Mouse (Mus musculus) lung, postnatal 0 days (tissue): ENCODE measurements around the gene Rad51b. TPM values are rescaled to one million over a fixed set of nuclear protein-coding genes. Genes with fewer than 3 reads are reported as not detected.
A peak's percentile ranks its signal among the peaks of the same experiment; 100 is the strongest.

Experiments
- ATAC-seq: fragments of 200-750 bp; cut with Nextera tagmentation; 2 replicates; pipeline ENCODE4 v1.8.0; 2017; ENCODE audit warnings: moderate library complexity
- DNase-seq: peaks from one replicate; pipeline ENCODE4 v3.0.0-alpha.2; 2016; ENCODE audit warnings: low spot score
- H3K27ac ChIP-seq: fragments of 300-500 bp; sonication (generic); 2 replicates; pipeline ENCODE4 v1.5.1; 2014; ENCODE audit warnings: antibody characterized with exemption, mild to moderate bottlenecking, low read length, mixed read lengths
- H3K27me3 ChIP-seq: fragments of 300-500 bp; sonication (generic); replicated peaks from 2 replicates; pipeline ENCODE4 v1.6.1; 2014; ENCODE audit warnings: low read length, mixed read lengths; ENCODE audit not compliant: insufficient read depth
- H3K36me3 ChIP-seq: fragments of 300-500 bp; sonication (generic); 2 replicates; pipeline ENCODE4 v1.6.1; 2014; ENCODE audit warnings: low read length, mixed read lengths; ENCODE audit not compliant: insufficient read depth
- H3K4me1 ChIP-seq: fragments of 300-500 bp; sonication (generic); 2 replicates; pipeline ENCODE4 v1.6.1; 2014; ENCODE audit warnings: antibody characterized with exemption, low read depth, low read length, mixed read lengths; ENCODE audit not compliant: insufficient read depth
- H3K4me2 ChIP-seq: fragments of 300-500 bp; sonication (generic); replicated peaks from 2 replicates; pipeline ENCODE4 v1.6.1; 2014; ENCODE audit warnings: low read depth, mild to moderate bottlenecking, low read length, moderate library complexity, mixed read lengths
- H3K4me3 ChIP-seq: fragments of 300-500 bp; sonication (generic); 2 replicates; pipeline ENCODE4 v1.5.1; 2014; ENCODE audit warnings: low read depth, low read length
- H3K9ac ChIP-seq: fragments of 300-500 bp; sonication (generic); replicated peaks from 2 replicates; pipeline ENCODE4 v1.6.1; 2014; ENCODE audit warnings: low read depth, mild to moderate bottlenecking
- H3K9me3 ChIP-seq: fragments of 300-500 bp; sonication (generic); 2 replicates; pipeline ENCODE4 v1.6.1; 2016; ENCODE audit warnings: low read length, mixed read lengths
- CTCF ChIP-seq: IDR thresholded peaks from 2 replicates; pipeline ENCODE4 v1.5.1; 2016; ENCODE audit warnings: antibody characterized with exemption, mild to moderate bottlenecking
- EP300 ChIP-seq: IDR thresholded peaks from 2 replicates; pipeline ENCODE4 v1.6.1; 2016; ENCODE audit warnings: antibody characterized with exemption, mild to moderate bottlenecking, control low read depth
- WGBS: fragments of 180-500 bp; shearing (Covaris S2); extraction: QIAGEN DNeasy Blood & Tissue Kit; methylation state at CpG from one replicate; pipeline ENCODE4 v1.1.7; 2014; 5-methylcytosine and 5-hydroxymethylcytosine counted together
- polyA plus RNA-seq: library from polyadenylated mRNA; unstranded; fragments of >200 nt; fragmentation: Nextera tagmentation; extraction: Ambion mirVana; gene quantifications from 2 replicates; pipeline ENCODE4 v1.2.1, GENCODE M21; 2015

Rad51b gene
- polyA plus RNA-seq, 1 experiment from 2014 or later = 1.3 TPM

GRCm38 (mm10) chr12:79502862-79503581 lies 205.9 kb downstream of the Rad51b start:
- peaks cover 10% of the 10 kb centered on the region; the same call in 1 of the 2 replicates for H3K4me1 ChIP-seq
- H3K9me3 ChIP-seq = no peaks in the 10 kb centered on the region
- H3K9ac ChIP-seq = no peak overlapping the region
- WGBS = 43% methylated on average over 11 of the region's 11 CpGs
- H3K27me3 ChIP-seq = no peaks in the 10 kb centered on the region
- no peak overlapping the region for H3K4me3 ChIP-seq
- H3K27ac ChIP-seq = peak overlapping the region; percentile 20; the same call in 1 of the 2 replicates
- TF ChIP-seq CTCF (no peak), EP300 (no peak)
- no peaks in the 10 kb centered on the region for H3K36me3 ChIP-seq
- H3K4me2 ChIP-seq = no peak overlapping the region
- DNase-seq = peak; percentile 24
- 0 out of 2 replicates have a peak, but pooled peaks have one; percentile 15 for ATAC-seq

GRCm38 (mm10) chr12:79503582-79504515 lies 206.8 kb downstream of the Rad51b start:
- Histone ChIP-seq H3K4me1 (peaks cover 13% of the 10 kb centered on the region; the same call in 1 of the 2 replicates), H3K9ac (no peak overlapping the region), H3K4me2 (no peak overlapping the region), H3K27ac (0 out of 2 replicates have a peak overlapping the region, but pooled peaks have one; percentile 20), H3K4me3 (no peak overlapping the region), H3K27me3 (no peaks in the 10 kb centered on the region), H3K9me3 (no peaks in the 10 kb centered on the region), H3K36me3 (no peaks in the 10 kb centered on the region)
- 48% methylated on average over 3 of the region's 3 CpGs for WGBS
- DNase-seq (peak; percentile 55), ATAC-seq (peak; percentile 60)
- TF ChIP-seq CTCF (no peak), EP300 (peak; percentile 26; the same call in 1 of the 2 replicates)

GRCm38 (mm10) chr12:79504641-79505040 lies 207.6 kb downstream of the Rad51b start:
- Histone ChIP-seq H3K36me3 (no peaks in the 10 kb centered on the region), H3K27me3 (no peaks in the 10 kb centered on the region), H3K9ac (no peak overlapping the region), H3K9me3 (no peaks in the 10 kb centered on the region), H3K4me2 (no peak overlapping the region), H3K4me1 (peaks cover 13% of the 10 kb centered on the region; the same call in 1 of the 2 replicates), H3K27ac (no peak overlapping the region), H3K4me3 (no peak overlapping the region)
- DNase-seq = no peak
- no peak for ATAC-seq
- TF ChIP-seq CTCF (no peak), EP300 (no peak)
- WGBS = 79% methylated on average over 1 of the region's 1 CpGs

- ATAC-seq (no peak), DNase-seq (no peak)
- Histone ChIP-seq H3K27ac (no peak overlapping the region), H3K4me1 (peaks cover 13% of the 10 kb centered on the region; the same call in 1 of the 2 replicates), H3K36me3 (no peaks in the 10 kb centered on the region), H3K4me2 (no peak overlapping the region), H3K9ac (no peak overlapping the region), H3K9me3 (no peaks in the 10 kb centered on the region), H3K27me3 (no peaks in the 10 kb centered on the region), H3K4me3 (no peak overlapping the region)
- no peak for TF ChIP-seq EP300
- no peak for TF ChIP-seq CTCF
- WGBS = 40% methylated on average over 4 of the region's 4 CpGs
Measured at GRCm38 (mm10) chr12:79506421-79506820, 209.3 kb downstream of the Rad51b start.

- H3K9me3 ChIP-seq = no peaks in the 10 kb centered on the region
- peaks cover 20% of the 10 kb centered on the region; the same call in 1 of the 2 replicates for H3K4me1 ChIP-seq
- no peak overlapping the region; the same call in 1 of the 2 replicates for H3K27ac ChIP-seq
- H3K36me3 ChIP-seq = no peaks in the 10 kb centered on the region
- ATAC-seq (peak; percentile 58), DNase-seq (peak; percentile 77)
- no peak overlapping the region for H3K4me2 ChIP-seq
- H3K27me3 ChIP-seq = no peaks in the 10 kb centered on the region
- no peak overlapping the region for H3K9ac ChIP-seq
- TF ChIP-seq CTCF (no peak), EP300 (peak; percentile 20; the same call in 1 of the 2 replicates)
- no peak overlapping the region for H3K4me3 ChIP-seq
- 17% methylated on average over 8 of the region's 8 CpGs for WGBS
Measured at GRCm38 (mm10) chr12:79507141-79507681, 210.1 kb downstream of the Rad51b start.
